Mouse (Mus musculus) left cerebral cortex, adult 6 months (tissue): ENCODE results near the gene Gm14403. TPM values are rescaled to one million over a fixed set of nuclear protein-coding genes. Genes with fewer than 3 reads are reported as not detected.

Source experiments
- long read RNA-seq, 2 experiments: library from polyadenylated mRNA; unstranded; transcript quantifications; one replicate each; pipeline ENCODE4 v2.0.0; 2019 to 2020
- polyA plus RNA-seq: library from polyadenylated mRNA; unstranded; fragments of <200 nt; fragmentation: Nextera tagmentation; gene quantifications from 2 replicates; pipeline ENCODE4 v1.2.3, GENCODE M21; 2021

The Gm14403 gene
- 7.9 and 9.6 TPM in 2 replicates for polyA plus RNA-seq
- long read RNA-seq, experiment 1, partial matches to known transcripts = 54 of 101 reads
- long read RNA-seq, experiment 1, other reads (novel, unspliced or antisense) = 43 of 101 reads
- long read RNA-seq, experiment 2, partial matches to known transcripts = 1 of 12 reads
- long read RNA-seq, experiment 2, other reads (novel, unspliced or antisense) = 11 of 12 reads

DNA sequence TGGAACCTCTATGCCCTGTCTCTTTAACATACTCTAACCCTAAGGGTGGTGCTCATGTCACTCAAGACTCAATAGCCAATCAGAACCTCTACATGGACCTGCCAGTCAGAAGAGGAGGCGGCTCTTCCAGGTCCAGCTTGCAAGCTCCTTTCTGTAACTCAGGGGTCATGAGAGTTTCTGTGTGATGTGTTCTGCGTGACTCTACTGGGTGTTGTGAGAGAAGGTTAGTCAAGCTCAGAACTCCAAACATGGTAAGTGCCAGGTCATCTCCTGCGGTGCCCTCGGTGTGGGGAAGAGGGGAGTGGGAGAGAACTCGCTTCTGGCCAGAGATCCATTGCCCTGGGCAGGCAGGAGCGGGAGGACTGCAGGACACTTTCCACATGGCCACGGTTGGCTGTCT lies at the start of gene Gm14403:
Gene Gm14403, plus strand, starts transcription at position 149 of the 400 bp plus-strand sequence.

DNA sequence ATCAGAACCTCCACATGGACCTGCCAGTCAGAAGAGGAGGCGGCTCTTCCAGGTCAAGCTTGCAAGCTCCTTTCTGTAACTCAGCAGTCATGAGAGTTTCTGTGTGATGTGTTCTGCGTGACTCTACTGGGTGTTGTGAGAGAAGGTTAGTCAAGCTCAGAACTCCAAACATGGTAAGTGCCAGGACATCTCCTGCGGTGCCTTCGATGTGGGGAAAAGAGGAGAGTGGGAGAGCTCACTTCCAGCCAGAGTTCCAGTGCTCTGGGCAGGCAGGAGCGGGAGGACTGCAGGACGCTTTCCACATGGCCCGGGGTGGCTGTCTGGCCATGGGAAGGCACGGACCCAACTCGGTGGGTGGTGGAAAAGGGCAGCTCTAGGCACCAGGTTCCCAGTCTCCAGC lies 33.3 kb upstream of the Gm14403 start, which contains the start of gene Zfp970:
Gene Zfp970, plus strand, starts transcription at position 58 of the 400 bp plus-strand sequence.

Other genes starting within 250 kb of the Gm14403 start
- gene Gm14409, start 231.2 kb upstream of the Gm14403 start, polyA plus RNA-seq = not detected in 2 replicates
- 0.67 and 0.76 TPM in 2 replicates for gene Gm14412, start 173.9 kb upstream of the Gm14403 start, polyA plus RNA-seq
- gene Gm14418, start 99.9 kb upstream of the Gm14403 start, polyA plus RNA-seq = 11.3 and 16.2 TPM in 2 replicates
- 7.3 and 9.7 TPM in 2 replicates for gene Zfp970, start 33.5 kb upstream of the Gm14403 start, polyA plus RNA-seq
- not detected in 2 replicates for gene Gm14406, start 80.0 kb downstream of the Gm14403 start, polyA plus RNA-seq